Mouse (Mus musculus) Patski (cell line): ENCODE data around the gene Olfr1357. TPM values are rescaled to one million over a fixed set of nuclear protein-coding genes. Genes with fewer than 3 reads are reported as not detected.

Experiments
- ATAC-seq: fragments of 100-300 bp; one replicate; pipeline ENCODE4 v1.8.0; 2021
- CTCF ChIA-PET: fragments of 350-600 bp; sonication (Branson Sonifier 250); formaldehyde crosslinking; loops from one replicate; lab custom pipeline; 2022; ENCODE audit warnings: inconsistent platforms; lab: Charles Lee
- POLR2A ChIA-PET: fragments of 350-600 bp; sonication (Branson Sonifier 250); formaldehyde crosslinking; loops from one replicate; lab custom pipeline; 2022; ENCODE audit warnings: antibody characterized with exemption, inconsistent platforms; lab: Charles Lee
- DNase-seq: peaks from one replicate; pipeline ENCODE4 v3.0.0-alpha.2; 2011; ENCODE audit warnings: low read depth, low spot score
- H3K27me3 ChIP-seq: fragments of 371-371 bp; one replicate; pipeline ENCODE4 v1.5.1; 2021
- CTCF ChIP-seq: fragments of 100-300 bp; IDR thresholded peaks from one replicate; pipeline ENCODE4 v1.5.1; 2021
- in situ Hi-C: fragments of 300-500 bp; cut with MboI; formaldehyde crosslinking; loops from 3 replicates; pipeline ENCODE4 v1.11.1; 2018; ENCODE audit warnings: low pct_unique_long_range_greater_than_20kb, mixed read lengths
- polyA plus RNA-seq: library from polyadenylated mRNA; unstranded; gene quantifications from one replicate; pipeline ENCODE4 v1.2.3, GENCODE M21; 2021

The Olfr1357 gene
- polyA plus RNA-seq, 1 experiment from 2014 or later, result not detected

GRCm38 (mm10) chr10:78583939-78584338, 33.9 kb downstream of the Olfr1357 start:
- no peak for ATAC-seq
- no peaks in the 10 kb centered on the region for H3K27me3 ChIP-seq
- DNase-seq, result no peak
- CTCF ChIA-PET, result interaction anchor here (1.4 kb wide), 1 partner anchor 71 kb away, joined by 3 read pairs; no protein-coding TSS in a partner anchor
- POLR2A ChIA-PET, result no interaction called here
- TF ChIP-seq CTCF, result no peak
- in situ Hi-C loops, result no loop called here

- H3K27me3 ChIP-seq, result no peaks in the 10 kb centered on the region
- in situ Hi-C loops, result no loop called here
- ATAC-seq, result no peak
- DNase-seq, result no peak
- CTCF ChIA-PET, result interaction anchor here (1.4 kb wide), 1 partner anchor 71 kb away, joined by 3 read pairs; no protein-coding TSS in a partner anchor
- POLR2A ChIA-PET, result no interaction called here
- no peak for TF ChIP-seq CTCF
Measured at GRCm38 (mm10) chr10:78583347-78583746, 34.5 kb downstream of the Olfr1357 start.

- ATAC-seq (no peak), DNase-seq (no peak)
- ChIA-PET POLR2A (no interaction called here), CTCF (no interaction called here)
- in situ Hi-C loops, result no loop called here
- no peak for TF ChIP-seq CTCF
- no peaks in the 10 kb centered on the region for H3K27me3 ChIP-seq
Measured at GRCm38 (mm10) chr10:78581121-78581520, 36.8 kb downstream of the Olfr1357 start.

GRCm38 (mm10) chr10:78578204-78578603, 39.7 kb downstream of the Olfr1357 start:
- TF ChIP-seq CTCF, result no peak
- in situ Hi-C loops, result loop anchor here (10.0 kb wide), 1 partner anchor 1097 kb away; no protein-coding TSS in a partner anchor
- no peaks in the 10 kb centered on the region for H3K27me3 ChIP-seq
- ChIA-PET CTCF (interaction anchor here (1.3 kb wide), 1 partner anchor 10 kb away, joined by 4 read pairs; no protein-coding TSS in a partner anchor), POLR2A (no interaction called here)
- no peak for DNase-seq
- no peak for ATAC-seq

GRCm38 (mm10) chr10:78576435-78577184, 41.3 kb downstream of the Olfr1357 start:
- ChIA-PET POLR2A (interaction anchor here (0.7 to 1.5 kb wide), 3 partner anchors 9 to 14 kb away, joined by 3 to 9 read pairs (median 3); no protein-coding TSS in a partner anchor), CTCF (interaction anchor here (1.1 to 1.4 kb wide), 2 partner anchors 9 to 63 kb away, joined by 3 to 4 read pairs; no protein-coding TSS in a partner anchor)
- H3K27me3 ChIP-seq, result no peaks in the 10 kb centered on the region
- in situ Hi-C loops, result loop anchor here (10.0 kb wide), 1 partner anchor 1098 kb away; no protein-coding TSS in a partner anchor
- no peak for TF ChIP-seq CTCF
- ATAC-seq, result no peak
- DNase-seq, result no peak

- DNase-seq (no peak), ATAC-seq (peak; percentile 35)
- no peak for TF ChIP-seq CTCF
- no peaks in the 10 kb centered on the region for H3K27me3 ChIP-seq
- in situ Hi-C loops, result loop anchor here (10.0 kb wide), 1 partner anchor 1099 kb away; no protein-coding TSS in a partner anchor
- ChIA-PET POLR2A (interaction anchor here (1.1 to 1.5 kb wide), 2 partner anchors 13 to 15 kb away, joined by 4 to 9 read pairs; no protein-coding TSS in a partner anchor), CTCF (no interaction called here)
Measured at GRCm38 (mm10) chr10:78575690-78576089, 42.2 kb downstream of the Olfr1357 start.

- POLR2A ChIA-PET, result interaction anchor here (1.1 to 1.5 kb wide), 2 partner anchors 14 to 16 kb away, joined by 4 to 9 read pairs; no protein-coding TSS in a partner anchor
- in situ Hi-C loops, result loop anchor here (10.0 kb wide), 1 partner anchor 1100 kb away; no protein-coding TSS in a partner anchor
- ATAC-seq (peak; percentile 49), DNase-seq (no peak)
- CTCF ChIA-PET, result interaction anchor here (1.0 kb wide), 1 partner anchor 10 kb away, joined by 4 read pairs; no protein-coding TSS in a partner anchor
- no peaks in the 10 kb centered on the region for H3K27me3 ChIP-seq
- TF ChIP-seq CTCF, result no peak
Measured at GRCm38 (mm10) chr10:78575105-78575632, 42.7 kb downstream of the Olfr1357 start.

GRCm38 (mm10) chr10:78574250-78575104, 43.4 kb downstream of the Olfr1357 start, which contains the start of gene Ilvbl:
Gene Ilvbl (plus strand): TSS chr10:78574346.
- DNase-seq (peak; percentile 93), ATAC-seq (peak; percentile 82)
- POLR2A ChIA-PET, result interaction anchor here (1.1 kb wide), 1 partner anchor 17 kb away, joined by 4 read pairs; no protein-coding TSS in a partner anchor
- in situ Hi-C loops, result loop anchor here (5.0 to 10.0 kb wide), 2 partner anchors 67 to 1100 kb away; no protein-coding TSS in a partner anchor
- no peak for TF ChIP-seq CTCF
- H3K27me3 ChIP-seq, result no peaks in the 10 kb centered on the region
- CTCF ChIA-PET, result interaction anchor here (0.7 to 1.0 kb wide), 3 partner anchors 9 to 110 kb away, joined by 3 to 4 read pairs (median 3); partner anchors contain the start of gene Pdxk

GRCm38 (mm10) chr10:78573226-78573625, 44.6 kb downstream of the Olfr1357 start:
- CTCF ChIA-PET, result interaction anchor here (1.0 kb wide), 1 partner anchor 33 kb away, joined by 3 read pairs; no protein-coding TSS in a partner anchor
- POLR2A ChIA-PET, result no interaction called here
- no peaks in the 10 kb centered on the region for H3K27me3 ChIP-seq
- ATAC-seq (no peak), DNase-seq (no peak)
- in situ Hi-C loops, result loop anchor here (5.0 to 10.0 kb wide), 2 partner anchors 66 to 1102 kb away; no protein-coding TSS in a partner anchor
- no peak for TF ChIP-seq CTCF
